Mouse (Mus musculus): ENCODE data around the gene Ptpn4.
A peak's percentile ranks its signal among the peaks of the same experiment; 100 is the strongest.

Gene Ptpn4

DNA sequence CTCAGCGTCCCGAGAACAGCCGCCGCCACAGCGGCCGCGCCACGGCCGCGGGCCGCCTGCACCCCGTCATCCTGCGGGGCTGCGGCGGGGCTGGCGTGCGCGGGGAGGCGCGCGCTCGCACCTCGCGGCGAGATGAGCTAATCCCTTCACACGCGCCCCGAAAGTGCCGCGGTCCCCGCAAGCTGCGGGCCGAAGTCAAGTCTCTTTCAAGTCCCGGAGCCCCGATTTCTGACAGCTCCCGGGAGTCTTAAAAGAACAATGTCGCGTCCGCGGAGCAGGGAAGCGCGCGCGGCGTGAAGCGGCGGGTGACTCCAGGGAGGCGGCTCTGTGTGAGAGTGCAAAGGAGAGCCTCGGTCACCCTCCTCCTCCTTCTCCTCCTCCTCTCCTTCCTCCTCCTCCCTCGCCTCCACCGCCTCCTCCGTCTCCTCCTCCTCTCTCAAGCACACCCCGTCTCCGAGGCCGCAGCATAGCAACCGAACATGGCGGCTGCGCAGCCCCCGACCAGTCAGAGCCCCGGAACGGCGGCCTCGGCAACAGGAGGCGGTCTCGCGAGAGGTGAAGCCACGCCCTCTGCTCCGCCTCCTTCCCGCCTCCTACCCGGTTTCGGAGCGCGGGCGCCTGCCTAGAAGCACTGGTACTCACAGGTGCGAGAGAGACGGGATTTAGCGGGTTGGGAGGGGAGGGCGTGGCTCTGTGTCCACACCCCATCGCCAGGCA is at the start of gene Ptpn4:
Ptpn4 (minus strand) TSS at position 579 of the 717 bp plus-strand sequence.
- peak; percentile 99 for DNase-seq (ENCODE audit: low spot score)

DNA sequence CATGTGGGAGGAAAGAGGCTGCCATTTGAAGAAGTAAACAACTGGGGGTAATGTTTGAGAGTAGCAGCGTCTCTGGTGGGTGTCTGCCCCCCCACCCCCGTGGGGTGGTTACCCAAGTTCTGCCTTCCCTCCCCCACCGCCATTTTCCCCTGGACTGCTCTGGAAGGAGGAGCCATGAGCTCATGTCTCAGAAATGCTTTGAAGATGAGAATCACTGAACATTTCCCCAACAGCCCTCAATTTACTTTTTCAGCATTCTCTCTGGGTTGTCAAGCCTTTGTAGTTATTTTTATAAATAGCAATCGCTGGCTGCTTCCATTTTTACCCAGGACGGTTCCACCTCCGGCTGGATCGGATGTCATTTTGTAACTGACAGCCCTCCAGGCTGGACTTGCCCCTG is 48.9 kb upstream of the Ptpn4 start:
- DNase-seq (ENCODE audit: low spot score) = no peak

DNA sequence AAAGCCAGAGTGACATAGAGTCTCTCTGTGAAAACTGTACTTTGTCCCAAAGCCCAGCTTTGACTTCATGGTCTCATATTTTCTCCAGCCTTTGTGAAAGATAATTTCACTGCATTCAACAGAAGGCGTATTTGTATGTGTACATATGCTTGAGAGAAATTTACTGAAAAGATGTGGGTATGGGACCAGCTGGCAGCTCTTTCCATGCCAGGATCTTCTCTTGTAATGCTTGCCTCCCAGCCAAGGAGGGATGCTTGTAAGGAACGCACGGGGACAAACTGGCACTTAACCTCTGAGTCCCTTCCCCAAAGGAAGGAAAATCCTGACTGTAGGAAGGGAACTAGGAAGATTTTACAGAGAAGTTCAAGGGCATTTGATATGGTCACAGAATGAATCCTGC is 46.9 kb upstream of the Ptpn4 start:
- no peak for DNase-seq (ENCODE audit: low spot score)

DNA sequence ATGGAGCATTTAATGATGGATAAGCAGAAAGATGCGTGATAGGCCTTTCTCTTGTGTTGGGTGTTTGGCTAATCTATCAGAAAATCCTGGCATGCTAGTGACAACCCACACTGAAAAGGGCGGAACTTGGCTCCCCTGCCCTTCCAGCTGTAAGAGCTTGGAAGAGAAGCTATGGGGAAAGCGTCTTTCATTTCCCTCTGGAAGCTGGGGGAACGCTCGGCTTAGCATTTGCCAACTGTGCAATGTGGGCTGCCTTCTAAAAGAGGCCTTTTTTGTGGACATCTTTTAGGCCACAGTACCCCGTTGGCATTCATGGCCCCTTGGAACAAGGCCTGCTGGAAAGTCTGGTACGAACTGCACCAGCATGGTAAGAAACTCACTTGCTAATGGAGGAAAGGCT is 41.5 kb upstream of the Ptpn4 start:
- DNase-seq (ENCODE audit: low spot score) = no peak

DNA sequence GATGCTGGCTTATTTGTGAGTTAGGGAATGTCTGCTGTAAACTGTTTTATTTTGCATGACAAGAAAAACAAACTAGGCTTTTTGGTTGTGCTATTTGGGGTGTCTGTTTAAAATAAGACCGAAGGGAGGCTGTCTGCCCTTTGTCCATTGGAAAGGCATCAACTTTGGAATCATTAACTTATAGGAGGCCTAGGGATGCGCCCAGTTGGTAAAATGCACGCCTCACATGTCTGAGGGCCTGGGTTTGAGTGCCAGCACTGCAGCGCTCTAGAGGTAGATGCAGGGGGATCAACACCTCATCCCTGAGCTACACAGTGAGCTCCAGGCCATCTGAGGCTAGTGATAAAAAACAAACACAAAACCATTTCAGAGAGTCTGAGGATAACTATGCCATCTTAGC is 40.1 kb upstream of the Ptpn4 start:
- DNase-seq (ENCODE audit: low spot score) = no peak

DNA sequence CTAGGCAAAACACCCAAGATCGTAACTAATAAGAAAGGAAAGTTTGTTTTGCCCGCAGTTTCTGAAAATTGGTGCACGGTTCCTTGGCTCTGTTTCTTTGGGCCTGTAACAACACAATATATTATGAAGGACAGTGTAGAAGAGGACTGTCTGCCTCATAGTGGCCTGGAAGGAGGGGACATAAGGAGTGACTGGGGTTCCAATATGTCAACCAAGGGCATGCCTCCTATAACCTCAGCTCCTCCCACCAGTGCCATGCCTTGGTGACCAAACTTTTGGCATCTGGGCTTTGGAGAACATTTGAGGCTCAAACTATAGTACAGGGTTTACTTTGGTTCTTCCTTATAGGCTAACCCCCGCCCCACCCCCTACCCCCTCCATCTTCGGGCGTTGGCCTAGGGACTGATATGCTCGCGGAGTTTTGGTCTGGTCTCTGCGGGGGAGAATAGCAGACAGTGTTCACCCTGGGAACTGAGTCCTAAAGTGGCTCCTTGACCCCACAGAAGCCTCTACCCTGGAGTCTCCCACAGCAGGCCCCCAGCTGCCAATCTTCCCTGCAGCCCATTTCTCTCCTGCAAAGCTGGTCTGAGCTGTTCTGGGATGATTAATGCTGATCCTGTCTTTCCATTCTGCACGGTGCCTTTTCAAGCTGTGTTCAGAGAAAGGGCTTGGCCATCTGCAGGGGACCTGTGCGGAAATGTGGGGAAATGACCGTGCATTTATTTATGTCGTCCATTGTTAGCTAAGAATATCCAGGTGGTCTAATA is 31.2 kb upstream of the Ptpn4 start:
- no peak for DNase-seq (ENCODE audit: low spot score)

DNA sequence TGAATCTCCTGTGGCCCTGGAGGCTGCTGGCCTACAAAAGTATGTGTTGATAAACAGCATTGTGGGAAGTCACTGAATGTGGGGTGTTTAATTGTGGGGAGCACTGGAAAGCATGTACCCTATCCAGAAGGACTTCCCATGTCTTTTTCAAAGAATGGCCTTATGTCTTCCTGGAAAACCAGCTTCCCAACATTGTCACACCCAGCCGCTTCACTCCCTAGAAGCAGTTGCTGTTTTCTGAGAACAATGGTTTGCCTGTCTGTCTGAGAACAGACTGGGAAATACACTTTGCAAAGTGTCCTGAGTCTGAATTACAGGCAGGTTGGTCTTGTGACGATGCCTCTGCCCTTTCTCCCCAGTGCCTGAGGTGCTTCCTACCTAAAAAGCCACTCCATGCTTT is 29.9 kb upstream of the Ptpn4 start:
- no peak for DNase-seq (ENCODE audit: low spot score)

DNA sequence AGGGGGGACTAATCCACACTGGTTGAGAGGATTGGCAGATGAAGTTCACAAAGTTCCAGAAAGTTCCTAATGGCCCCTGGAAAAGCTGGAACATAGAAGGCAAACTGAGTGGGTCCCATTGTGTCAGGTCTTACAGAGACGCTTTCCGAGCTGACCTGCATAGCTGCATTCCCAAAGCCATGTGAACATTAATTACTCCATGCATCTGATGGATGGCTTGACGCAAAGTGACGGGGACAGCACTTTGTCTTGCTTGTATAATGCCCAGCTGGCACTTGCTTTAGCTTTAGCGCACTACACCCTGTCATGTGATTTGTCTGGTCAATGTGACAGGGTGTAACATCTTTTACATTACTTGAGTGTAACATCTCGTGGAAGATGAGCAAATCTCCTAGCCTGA is 27.9 kb upstream of the Ptpn4 start:
- no peak for DNase-seq (ENCODE audit: low spot score)

DNA sequence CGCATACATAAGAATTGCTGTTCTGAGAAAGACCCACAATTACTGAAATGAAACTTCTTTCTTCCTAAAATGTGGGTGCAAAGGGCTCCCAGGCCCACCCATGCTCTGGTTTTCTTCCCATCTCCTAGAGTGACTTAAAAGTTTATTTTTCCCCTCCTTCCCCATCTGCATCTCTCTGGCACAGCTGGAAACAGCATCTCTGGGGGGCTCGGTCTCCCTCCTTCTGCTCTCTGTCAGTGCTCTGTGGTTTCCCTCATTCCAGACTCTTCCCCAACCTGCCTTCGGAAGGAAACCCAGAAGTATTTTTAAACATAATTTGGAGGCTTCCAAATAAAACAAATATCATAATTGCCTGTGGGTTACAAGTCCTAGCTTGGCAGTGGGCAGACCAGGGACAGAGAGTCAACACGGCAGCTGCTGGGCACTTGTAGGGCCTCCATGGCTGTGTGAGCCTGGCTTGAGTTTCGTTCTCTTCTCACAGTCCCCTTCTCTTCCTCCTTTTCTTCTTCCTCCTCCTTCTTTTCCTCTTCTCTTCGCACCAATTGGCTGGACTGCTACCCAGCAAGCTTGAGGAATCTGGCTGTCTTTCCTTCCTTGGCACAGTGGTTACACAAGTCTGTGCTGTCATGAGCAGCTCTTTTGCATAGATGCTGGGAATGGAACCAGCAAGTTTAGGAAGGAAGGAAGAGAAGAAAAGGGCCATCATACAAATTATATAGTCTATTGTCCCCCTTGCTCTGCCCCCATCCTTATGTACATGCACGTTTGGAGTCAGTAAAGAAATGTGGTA is 26.3 kb upstream of the Ptpn4 start:
- no peak for DNase-seq (ENCODE audit: low spot score)

DNA sequence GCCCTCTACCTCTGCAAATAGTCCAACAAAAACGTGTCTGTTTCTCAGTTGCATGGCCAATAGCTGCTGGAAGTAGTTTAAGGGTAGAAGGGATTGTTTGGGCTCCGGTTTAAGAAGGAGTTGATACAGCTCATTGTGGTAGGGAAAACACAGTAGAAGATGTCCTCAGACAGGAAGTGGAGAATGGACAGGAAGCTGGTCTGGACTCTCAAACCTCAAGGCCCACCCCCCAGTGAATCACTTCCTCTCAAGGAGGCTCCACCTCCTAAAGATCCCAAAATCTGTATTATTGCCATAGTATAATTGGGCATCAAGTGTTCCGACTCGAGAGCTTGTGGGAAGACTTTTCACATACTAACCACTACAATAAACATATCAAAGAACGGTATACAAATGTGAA is 22.2 kb upstream of the Ptpn4 start:
- no peak for DNase-seq (ENCODE audit: low spot score)

DNA sequence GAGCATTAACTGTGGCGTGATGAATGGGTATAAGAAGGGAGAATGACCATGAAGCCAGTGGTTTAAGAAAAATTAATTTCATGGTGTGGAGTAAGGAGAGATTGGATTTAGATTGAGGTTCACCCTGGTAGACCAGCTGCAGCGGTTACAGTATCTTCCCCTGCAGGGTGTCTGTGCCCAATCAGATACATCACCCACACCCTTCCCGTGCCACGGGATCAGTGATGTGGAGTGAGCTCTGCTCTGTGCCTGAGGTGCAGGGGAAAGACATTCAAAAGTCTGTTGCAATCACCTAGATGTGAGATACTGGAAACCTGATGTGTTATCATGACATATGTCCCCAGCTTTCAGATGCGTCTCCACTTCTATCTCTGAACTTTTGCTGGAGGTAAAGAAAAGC is 15.6 kb upstream of the Ptpn4 start:
- DNase-seq (ENCODE audit: low spot score) = no peak

DNA sequence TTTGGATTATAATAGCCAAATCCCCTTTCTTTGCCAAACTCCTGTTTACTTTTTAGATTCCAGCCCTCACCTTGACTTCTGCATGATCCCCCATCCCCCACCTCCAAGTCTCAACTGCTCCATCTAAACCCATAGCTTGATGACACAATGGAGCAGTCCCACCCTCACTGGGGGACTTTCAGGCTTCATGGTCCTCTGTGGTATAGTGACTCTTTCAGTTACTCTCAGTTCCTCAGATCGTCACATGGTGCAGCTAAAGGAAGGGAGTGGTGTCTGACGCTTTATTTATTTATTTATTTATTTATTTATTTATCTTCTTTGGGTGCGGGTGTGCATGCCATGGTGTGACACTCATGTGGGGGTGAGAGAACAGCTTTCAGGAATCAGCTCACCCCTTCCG is 14.9 kb upstream of the Ptpn4 start:
- DNase-seq (ENCODE audit: low spot score) = no peak

DNA sequence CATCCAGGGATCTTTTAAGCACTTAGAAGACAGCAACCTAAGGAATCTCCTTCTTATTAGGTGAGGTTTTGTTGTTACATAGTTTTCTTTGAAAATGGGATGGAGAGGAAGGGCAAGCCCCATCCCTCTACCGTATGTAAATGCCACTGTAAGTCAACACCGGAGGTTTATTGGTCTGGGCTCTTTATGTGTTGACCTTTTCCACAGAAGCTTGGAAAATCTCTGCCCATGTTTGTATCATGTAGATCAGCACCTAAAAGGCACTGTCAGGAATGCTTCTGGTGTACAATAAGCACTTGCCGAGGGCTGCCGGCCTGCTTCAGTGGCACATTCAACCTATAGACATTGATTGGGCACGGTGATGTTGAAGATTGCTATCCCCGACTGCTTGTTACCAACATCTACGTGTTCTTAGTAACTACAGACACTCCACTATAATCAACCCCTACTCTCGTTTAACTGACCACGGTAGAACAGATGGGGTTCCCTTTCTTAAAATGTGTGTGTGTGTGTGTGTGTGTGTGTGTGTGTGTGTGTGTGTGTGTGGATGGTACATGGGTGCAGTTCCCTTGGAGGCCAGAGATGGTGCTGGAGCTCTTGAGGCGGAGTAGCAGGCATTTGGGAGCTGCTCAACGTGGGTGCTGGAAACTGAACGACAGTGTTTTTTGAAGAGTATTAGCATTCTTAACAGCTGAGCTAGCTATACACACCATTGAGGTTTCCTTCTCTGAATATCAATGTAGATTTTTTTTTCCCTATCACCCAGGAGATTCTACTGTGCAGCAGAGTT is 11.9 kb upstream of the Ptpn4 start:
- no peak for DNase-seq (ENCODE audit: low spot score)

DNA sequence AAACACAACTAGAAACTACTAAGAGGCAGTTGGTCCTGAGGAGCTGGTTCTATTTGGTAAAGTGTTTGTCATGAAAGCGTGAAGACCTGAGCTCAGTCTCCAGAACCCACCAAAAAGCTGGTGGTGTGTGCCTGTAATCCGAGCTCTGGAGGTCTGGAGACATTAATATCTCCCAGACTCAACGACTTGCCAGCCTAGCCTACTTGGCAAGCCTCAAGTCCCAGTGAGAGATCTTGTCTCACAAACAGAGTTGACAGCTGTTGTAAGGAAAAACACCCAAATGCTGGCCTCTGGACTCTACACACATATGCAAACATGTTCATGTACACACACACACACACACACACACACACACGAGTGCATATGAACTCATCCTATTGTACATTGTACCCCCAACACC is 7.9 kb upstream of the Ptpn4 start:
- DNase-seq (ENCODE audit: low spot score) = no peak

DNA sequence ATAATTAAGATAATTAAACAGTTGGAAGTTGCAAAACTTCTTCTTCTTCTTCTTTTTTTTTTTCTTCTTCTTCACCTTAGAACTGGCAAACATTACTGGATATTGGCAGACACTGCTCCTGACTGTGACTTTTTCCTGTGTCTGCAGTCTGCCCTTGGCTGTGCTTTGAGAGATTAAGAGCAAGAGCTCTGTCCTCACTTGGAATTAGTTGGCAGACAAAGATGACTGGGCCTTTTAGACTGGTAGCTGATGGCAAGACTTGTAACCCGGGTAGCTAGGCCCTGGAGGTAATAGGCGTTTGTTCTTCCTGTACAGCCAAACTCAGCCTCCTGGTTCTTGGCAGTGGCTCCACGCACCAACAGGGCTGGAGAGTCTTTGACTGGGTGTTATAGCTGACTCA is 5.7 kb upstream of the Ptpn4 start:
- DNase-seq (ENCODE audit: low spot score) = no peak

DNA sequence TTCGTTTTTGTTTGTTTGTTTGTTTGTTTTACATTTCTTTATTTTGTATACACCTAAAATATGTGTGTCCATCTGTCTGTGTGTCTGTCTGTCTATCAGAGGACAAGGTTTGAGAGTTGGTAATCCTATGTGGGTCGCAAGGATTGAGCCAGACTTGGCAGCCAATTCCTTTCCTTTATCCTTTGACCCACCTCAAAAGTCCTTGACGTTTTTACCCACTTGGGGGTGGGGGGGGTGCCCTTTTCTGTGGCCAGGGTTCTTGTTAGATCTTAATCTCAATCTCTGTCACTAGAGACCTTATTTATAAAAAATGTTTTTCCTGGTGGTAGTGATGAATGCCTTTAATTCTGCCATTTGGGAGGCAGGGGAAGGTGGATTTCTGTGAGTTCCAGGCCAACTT is 828 bp upstream of the Ptpn4 start:
- no peak for DNase-seq (ENCODE audit: low spot score)

DNA sequence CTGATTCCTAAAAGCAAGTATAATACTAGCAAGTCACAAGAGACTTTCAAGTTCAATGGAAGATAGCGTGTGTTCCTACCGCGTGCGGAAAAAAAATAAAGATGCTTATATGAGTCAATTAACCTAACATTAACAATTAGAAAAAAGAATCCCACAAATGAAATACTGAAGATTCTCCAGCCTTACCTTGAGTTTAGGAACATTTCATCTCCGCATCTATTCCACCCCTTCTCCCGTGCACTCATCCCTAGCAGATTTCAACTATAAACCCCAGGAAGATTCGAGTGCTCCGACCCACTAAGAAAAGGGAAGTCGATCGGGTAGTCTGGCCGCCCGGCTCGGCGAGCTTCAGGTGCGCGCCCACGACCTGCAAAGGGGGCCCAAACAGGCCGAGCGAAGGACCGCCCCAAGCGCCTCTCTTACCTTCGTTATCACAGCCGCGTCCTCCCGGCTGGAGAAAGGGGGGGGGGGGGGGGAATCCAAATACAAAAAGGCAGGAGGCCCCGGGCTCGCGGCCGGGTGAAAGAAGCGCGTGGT is 866 bp downstream of the Ptpn4 start:
- peak; percentile 60 for DNase-seq (ENCODE audit: low spot score)

DNA sequence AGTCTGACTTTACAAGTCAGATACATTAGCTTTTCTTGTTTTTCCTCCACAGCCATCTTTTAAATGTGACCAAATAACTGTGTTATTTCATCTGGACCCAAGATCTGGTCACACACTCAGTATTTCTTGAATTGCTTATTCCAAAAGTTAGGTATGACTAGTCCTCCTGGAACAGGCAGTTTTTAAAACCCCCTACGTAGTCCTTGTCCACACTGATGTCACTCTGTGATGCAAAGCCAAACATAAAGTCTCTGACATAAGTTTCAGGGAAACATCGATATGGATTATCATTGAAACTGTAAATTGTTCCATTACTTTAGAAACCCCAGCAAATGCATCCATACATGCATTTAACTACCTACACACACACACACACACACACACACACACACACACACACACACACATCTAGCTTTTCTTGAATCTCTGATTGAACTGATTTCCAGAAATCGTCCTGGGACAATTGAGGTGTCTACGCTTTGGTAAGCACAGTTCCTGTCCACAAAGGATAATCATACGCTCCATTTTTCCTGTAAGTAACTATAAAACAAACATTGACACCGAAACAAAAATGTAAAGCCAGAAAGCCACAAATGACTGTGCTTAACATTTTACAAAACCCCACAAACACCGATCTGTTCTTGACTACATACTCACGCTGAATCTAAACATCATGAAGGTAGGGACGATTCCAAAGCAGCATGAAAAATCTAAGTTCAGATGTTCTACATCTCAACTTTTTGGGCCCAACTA is 1.5 kb downstream of the Ptpn4 start:
- no peak for DNase-seq (ENCODE audit: low spot score)

DNA sequence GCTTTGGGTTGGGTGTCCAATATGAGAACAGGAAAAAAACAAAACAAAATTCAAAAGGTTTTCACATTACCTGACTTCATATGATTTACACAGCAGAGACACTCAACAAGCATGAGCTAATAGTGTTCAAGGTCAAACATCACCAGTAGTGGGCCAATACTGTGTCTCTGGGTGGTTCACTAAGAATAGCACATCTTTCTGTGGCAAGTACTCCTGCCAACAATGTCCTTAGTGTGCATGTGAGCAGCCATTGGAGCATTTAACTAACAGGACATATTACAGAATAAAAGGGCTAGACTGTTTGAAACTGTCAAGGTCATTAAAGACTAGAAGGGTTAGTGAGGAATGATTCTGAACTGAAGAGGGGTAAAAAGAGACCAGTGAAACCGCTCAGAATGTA is 9.3 kb downstream of the Ptpn4 start:
- no peak for DNase-seq (ENCODE audit: low spot score)

DNA sequence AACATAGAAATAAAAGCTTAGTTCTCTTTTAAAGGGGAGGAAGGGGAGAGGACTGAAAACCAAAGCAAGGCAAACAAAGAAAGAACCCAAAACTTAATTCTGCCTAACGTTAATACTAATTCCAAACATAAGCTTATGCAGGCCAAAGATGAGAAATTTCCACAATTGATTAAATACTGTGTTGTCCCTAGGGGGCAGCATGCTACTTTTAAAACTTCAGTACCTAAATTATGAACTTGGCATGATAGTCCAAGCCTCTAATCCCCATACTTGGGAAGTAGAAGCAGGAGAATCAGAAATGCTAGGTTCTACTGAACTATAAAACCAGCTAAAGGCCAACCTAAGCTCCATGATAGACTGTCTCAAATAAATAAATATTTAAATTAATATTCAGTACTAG is 18.7 kb downstream of the Ptpn4 start:
- no peak for DNase-seq (ENCODE audit: low spot score)

DNA sequence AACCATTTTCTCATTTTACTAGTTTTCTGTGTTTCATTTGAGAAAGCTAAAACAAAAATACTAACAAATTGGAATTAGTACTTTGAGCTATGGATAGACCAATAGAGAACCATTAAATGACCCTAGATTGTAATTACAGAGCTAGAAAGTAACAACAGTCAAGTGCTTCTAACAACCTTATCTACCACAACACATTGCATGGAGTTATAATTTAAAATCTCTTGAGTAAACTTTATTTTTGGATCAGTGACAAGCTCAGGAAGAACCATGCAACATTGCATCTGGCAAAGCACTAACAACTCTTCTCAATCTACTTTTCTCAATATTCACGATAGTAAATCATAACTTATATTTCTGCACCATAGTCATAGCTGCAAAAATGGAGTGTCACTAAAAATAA is 29.7 kb downstream of the Ptpn4 start:
- no peak for DNase-seq (ENCODE audit: low spot score)

Data from testis, postnatal 10 days (tissue).